Mouse (Mus musculus) forebrain, embryonic 13.5 days (tissue): ENCODE measurements around the gene Gucy1b1. TPM values are rescaled to one million over a fixed set of nuclear protein-coding genes. Genes with fewer than 3 reads are reported as not detected.
A peak's percentile ranks its signal among the peaks of the same experiment; 100 is the strongest.

Source experiments
- ATAC-seq: fragments of 200-750 bp; cut with Nextera tagmentation; 2 replicates; pipeline ENCODE4 v1.8.0; 2017
- H3K27ac ChIP-seq: fragments of 300-500 bp; sonication (generic); 2 replicates; pipeline ENCODE4 v1.5.1; 2015; ENCODE audit warnings: inconsistent platforms, mild to moderate bottlenecking, moderate library complexity
- H3K27me3 ChIP-seq: fragments of 300-500 bp; sonication (generic); 2 replicates; pipeline ENCODE4 v1.6.1; 2015; ENCODE audit warnings: mild to moderate bottlenecking, inconsistent platforms
- H3K36me3 ChIP-seq: fragments of 300-500 bp; sonication (generic); 2 replicates; pipeline ENCODE4 v1.6.1; 2015; ENCODE audit warnings: mild to moderate bottlenecking, inconsistent platforms; ENCODE audit not compliant: poor library complexity, severe bottlenecking
- H3K4me1 ChIP-seq: fragments of 300-500 bp; sonication (generic); 2 replicates; pipeline ENCODE4 v1.6.1; 2015; ENCODE audit warnings: inconsistent platforms
- H3K4me2 ChIP-seq: fragments of 300-500 bp; sonication (generic); 2 replicates; pipeline ENCODE4 v1.6.1; 2015; ENCODE audit warnings: inconsistent platforms, mild to moderate bottlenecking, moderate library complexity
- H3K4me3 ChIP-seq: fragments of 300-500 bp; sonication (generic); 2 replicates; pipeline ENCODE4 v1.5.1; 2015; ENCODE audit warnings: mild to moderate bottlenecking, inconsistent platforms
- H3K9ac ChIP-seq: fragments of 300-500 bp; sonication (generic); 2 replicates; pipeline ENCODE4 v1.6.1; 2015; ENCODE audit warnings: mild to moderate bottlenecking, inconsistent platforms
- H3K9me3 ChIP-seq: fragments of 300-500 bp; sonication (generic); replicated peaks from 2 replicates; pipeline ENCODE4 v1.6.1; 2016; ENCODE audit warnings: inconsistent platforms
- WGBS: fragments of 180-500 bp; shearing (Covaris S2); methylation state at CpG from one replicate; pipeline ENCODE4 v1.1.7; 2015; 5-methylcytosine and 5-hydroxymethylcytosine counted together
- polyA plus RNA-seq: library from polyadenylated mRNA; unstranded; fragments of >200 nt; fragmentation: Nextera tagmentation; extraction: Ambion mirVana; gene quantifications from 2 replicates; pipeline ENCODE4 v1.2.1, GENCODE M21; 2015

The Gucy1b1 gene
- polyA plus RNA-seq, 1 experiment from 2014 or later = 23.5 TPM

DNA sequence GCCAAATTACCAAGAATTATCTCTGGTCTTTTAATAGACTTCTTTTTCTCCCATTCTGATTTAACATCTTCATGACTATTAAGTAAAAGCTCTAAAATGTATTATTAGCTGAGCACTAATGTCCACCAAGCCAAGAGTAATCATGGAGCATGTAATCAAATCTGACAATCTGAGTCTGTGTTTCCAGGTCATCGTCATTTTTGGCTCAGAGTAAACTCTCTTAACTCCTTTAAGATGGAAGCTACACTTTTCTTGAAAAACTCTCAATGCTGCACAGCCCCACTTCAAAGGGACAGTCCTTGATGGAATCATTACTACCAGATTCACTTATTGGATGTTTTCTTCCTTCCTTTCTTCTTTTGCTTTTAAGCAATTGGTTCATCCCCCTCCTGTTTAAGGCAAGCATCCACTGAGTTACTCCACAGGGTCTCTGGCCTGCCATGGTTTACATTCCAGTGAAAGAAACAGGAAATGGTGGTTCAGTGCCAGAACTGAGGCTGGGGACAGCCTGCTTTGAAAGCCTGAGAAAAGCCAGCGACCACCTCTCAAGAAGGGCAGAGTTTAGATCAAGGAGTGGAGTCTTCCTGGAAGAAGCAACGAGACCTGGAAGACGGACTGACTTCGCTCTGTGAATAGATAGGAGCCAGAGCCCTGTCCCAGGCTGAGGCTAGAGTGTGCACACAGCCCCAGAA lies 20.1 kb downstream of the Gucy1b1 start:
- H3K36me3 ChIP-seq = no peaks in the 10 kb centered on the region
- H3K27ac ChIP-seq = no peak overlapping the region
- no peak overlapping the region for H3K4me2 ChIP-seq
- H3K9me3 ChIP-seq = no peaks in the 10 kb centered on the region
- no peak overlapping the region for H3K4me3 ChIP-seq
- no peaks in the 10 kb centered on the region for H3K4me1 ChIP-seq
- ATAC-seq = no peak
- no peak overlapping the region for H3K9ac ChIP-seq
- 78% methylated on average over 5 of the region's 5 CpGs for WGBS
- H3K27me3 ChIP-seq = no peaks in the 10 kb centered on the region

DNA sequence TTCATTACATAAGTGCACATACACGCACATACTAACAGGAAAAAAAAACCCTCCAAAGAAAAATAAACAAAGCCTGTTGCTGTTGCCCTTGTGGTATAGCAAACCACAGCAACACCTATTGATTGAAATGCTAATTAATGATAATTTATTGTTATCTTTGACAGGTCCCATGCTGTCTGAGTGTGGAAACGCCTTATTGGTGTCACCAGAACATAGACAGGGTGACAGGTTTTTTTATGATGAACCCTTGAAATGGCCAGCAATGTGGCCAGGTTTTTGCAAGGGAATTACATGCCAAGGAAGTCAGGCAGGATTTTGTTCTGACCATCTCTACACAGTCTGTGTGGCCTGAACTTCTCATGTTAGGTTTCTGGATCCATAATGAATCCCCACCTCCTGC lies 22.5 kb downstream of the Gucy1b1 start:
- Histone ChIP-seq H3K4me3 (no peak overlapping the region), H3K9ac (no peak overlapping the region), H3K27me3 (no peaks in the 10 kb centered on the region), H3K27ac (no peak overlapping the region), H3K4me2 (no peak overlapping the region), H3K9me3 (no peaks in the 10 kb centered on the region), H3K36me3 (no peaks in the 10 kb centered on the region), H3K4me1 (no peaks in the 10 kb centered on the region; the same call in none of the 2 replicates)
- WGBS = 60% methylated on average over 2 of the region's 2 CpGs
- peak; percentile 23; the same call in 1 of the 2 replicates for ATAC-seq

DNA sequence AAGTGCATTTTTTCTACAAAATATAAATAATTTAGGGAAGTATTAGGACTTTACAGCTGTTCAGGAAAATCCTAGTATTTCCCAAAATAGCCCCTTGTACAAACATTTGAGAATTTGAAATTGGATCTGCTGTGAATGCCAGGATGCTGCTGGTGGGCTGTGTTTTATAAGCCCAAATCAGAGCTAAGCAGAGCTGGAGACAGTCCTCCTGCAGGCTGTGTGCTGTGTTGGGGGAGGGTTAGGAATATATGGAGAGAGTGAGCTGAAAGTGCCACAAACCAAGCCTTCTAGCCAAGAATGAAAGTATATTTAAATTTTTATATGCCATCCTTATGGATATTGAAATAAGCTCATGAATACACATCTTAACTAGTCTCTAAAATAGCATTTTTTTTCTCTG lies 23.0 kb downstream of the Gucy1b1 start:
- Histone ChIP-seq H3K36me3 (no peaks in the 10 kb centered on the region), H3K4me1 (no peaks in the 10 kb centered on the region; the same call in none of the 2 replicates), H3K4me2 (no peak overlapping the region), H3K4me3 (no peak overlapping the region), H3K27ac (no peak overlapping the region), H3K27me3 (no peaks in the 10 kb centered on the region), H3K9ac (no peak overlapping the region), H3K9me3 (no peaks in the 10 kb centered on the region)
- peak; percentile 63; the same call in 1 of the 2 replicates for ATAC-seq

DNA sequence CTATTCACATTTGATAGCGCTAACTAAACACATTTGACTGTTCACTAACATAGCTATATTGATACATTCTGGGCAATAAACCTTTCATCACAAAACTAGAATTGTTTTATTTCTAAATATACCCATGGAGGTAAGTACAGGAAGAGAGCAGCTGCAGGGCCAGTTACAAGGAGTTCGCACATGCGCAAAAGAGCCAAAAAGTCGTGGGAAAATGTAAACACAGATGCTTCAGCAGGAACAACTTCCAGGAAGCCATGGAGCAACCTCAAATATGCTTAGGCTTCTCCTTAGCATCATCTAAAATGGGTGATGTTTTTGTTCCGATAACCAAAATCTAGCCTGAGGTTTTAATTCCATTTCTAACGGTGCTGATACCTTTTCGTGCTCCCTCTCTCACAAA lies 25.8 kb downstream of the Gucy1b1 start:
- ATAC-seq = no peak
- H3K4me1 ChIP-seq = no peaks in the 10 kb centered on the region; the same call in none of the 2 replicates
- H3K9me3 ChIP-seq = no peaks in the 10 kb centered on the region
- H3K4me2 ChIP-seq = no peak overlapping the region
- H3K36me3 ChIP-seq = peaks cover 3% of the 10 kb centered on the region; the same call in 1 of the 2 replicates
- H3K4me3 ChIP-seq = no peak overlapping the region
- H3K9ac ChIP-seq = no peak overlapping the region
- no peaks in the 10 kb centered on the region for H3K27me3 ChIP-seq
- no peak overlapping the region for H3K27ac ChIP-seq
- 52% methylated on average over 7 of the region's 7 CpGs for WGBS

DNA sequence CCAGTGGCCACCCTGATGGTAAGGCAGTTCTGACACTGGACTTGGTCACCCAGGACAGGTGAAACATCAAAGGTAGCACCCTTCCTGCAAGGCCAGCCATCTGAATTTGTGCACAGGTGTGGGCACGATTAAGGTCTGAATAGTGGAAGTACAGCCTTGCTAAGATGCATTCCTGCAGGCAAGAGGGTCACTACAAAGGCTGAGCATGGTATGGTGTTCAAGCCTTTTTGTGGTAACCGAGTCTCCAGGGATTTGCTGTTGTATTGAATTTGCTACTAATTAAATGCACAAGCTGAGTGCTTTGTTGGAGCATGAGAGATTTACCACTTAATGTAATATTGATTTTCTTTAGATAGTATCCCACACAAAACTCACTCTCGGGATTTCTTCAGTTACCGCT lies 26.4 kb downstream of the Gucy1b1 start:
- WGBS = 46% methylated on average over 4 of the region's 4 CpGs
- no peaks in the 10 kb centered on the region; the same call in none of the 2 replicates for H3K4me1 ChIP-seq
- no peak; the same call in 1 of the 2 replicates for ATAC-seq

DNA sequence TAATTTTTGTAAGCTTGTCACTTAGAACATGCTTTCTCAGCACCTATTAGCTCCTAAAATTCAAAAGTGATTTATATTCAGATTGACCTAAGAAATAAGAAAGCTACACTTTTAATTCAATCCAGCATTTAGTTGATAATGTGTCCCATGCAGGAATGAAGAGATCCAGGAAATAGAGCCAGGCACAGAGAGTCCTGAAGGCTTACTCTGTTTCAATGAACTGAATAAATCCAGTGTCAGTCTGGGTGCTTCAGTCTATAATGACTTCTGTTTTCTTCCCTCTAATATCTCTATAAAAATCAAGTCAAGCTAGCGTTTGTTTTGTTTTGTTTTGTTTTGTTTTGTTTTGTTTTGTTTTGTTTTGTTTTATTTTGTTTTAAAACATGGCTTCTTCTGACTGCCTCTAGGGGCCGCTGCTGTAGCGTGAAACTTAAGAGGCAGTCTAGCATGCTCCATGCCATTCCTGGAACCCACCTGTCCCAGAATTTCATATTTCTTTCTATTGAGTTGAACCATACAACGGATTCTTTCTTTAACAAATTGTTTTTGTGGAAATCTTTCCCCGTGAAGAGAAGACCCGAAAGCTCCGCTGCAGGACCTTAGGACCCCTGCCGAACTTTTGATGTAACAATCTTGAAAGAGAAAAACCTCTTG lies 27.3 kb downstream of the Gucy1b1 start:
- Histone ChIP-seq H3K4me2 (no peak overlapping the region), H3K9me3 (no peaks in the 10 kb centered on the region), H3K27ac (no peak overlapping the region), H3K9ac (no peak overlapping the region), H3K36me3 (peaks cover 3% of the 10 kb centered on the region; the same call in 1 of the 2 replicates), H3K27me3 (no peaks in the 10 kb centered on the region), H3K4me3 (no peak overlapping the region), H3K4me1 (no peaks in the 10 kb centered on the region; the same call in none of the 2 replicates)
- WGBS = 30% methylated on average over 8 of the region's 8 CpGs
- peak; percentile 82 for ATAC-seq

More for the DNA sequence above, 26.4 kb downstream of the Gucy1b1 start:
- H3K9ac ChIP-seq = no peak overlapping the region
- no peaks in the 10 kb centered on the region for H3K27me3 ChIP-seq
- H3K36me3 ChIP-seq = peaks cover 3% of the 10 kb centered on the region; the same call in 1 of the 2 replicates
- H3K4me3 ChIP-seq = no peak overlapping the region
- H3K9me3 ChIP-seq = no peaks in the 10 kb centered on the region
- no peak overlapping the region for H3K27ac ChIP-seq
- no peak overlapping the region for H3K4me2 ChIP-seq

DNA sequence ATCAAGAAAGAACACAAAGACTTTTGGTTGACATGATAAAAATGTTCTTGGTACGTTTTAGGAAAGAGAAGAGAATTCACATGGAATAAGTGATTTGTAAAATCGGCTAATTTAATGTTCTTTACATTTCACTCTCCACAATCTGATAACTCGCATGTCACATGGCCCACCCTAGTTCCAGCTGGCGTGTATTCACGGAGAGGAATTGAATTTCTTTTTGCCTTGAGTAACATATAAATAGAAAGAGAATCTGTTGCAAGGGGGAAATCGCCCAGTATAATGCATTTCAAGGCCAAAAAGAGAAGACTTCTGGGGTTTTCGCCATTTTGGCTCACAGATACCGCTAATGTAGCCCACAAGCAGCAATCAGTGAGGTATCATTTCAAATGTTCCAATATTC lies 28.4 kb downstream of the Gucy1b1 start:
- Histone ChIP-seq H3K9me3 (no peaks in the 10 kb centered on the region), H3K9ac (no peak overlapping the region), H3K4me2 (no peak overlapping the region), H3K4me3 (no peak overlapping the region), H3K27me3 (no peaks in the 10 kb centered on the region), H3K27ac (no peak overlapping the region), H3K4me1 (no peaks in the 10 kb centered on the region; the same call in none of the 2 replicates), H3K36me3 (peaks cover 3% of the 10 kb centered on the region; the same call in 1 of the 2 replicates)
- 90% methylated on average over 8 of the region's 8 CpGs for WGBS
- ATAC-seq = no peak

DNA sequence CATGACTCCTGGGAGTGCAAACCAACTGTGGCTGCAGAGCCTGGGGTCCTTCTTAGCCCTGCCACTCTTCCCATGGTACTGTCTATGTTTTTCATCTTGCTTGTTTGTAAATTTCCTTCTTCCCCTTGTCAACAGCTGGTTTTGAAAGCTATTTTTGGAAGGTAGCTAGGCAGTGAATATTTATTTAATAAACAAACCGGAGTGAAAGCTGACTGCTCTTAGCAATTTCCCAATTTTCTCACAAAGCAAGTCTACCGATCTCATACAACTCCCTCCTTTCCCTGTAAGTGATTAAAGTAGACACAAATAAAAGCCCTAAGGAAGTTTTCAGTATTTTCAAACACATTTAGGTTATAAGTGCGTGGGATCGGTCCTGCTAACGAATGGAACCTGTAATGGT lies 29.6 kb downstream of the Gucy1b1 start:
- H3K9me3 ChIP-seq = no peaks in the 10 kb centered on the region
- ATAC-seq = no peak
- H3K4me1 ChIP-seq = no peaks in the 10 kb centered on the region; the same call in none of the 2 replicates
- no peaks in the 10 kb centered on the region for H3K27me3 ChIP-seq
- H3K36me3 ChIP-seq = peaks cover 4% of the 10 kb centered on the region; the same call in 1 of the 2 replicates
- no peak overlapping the region for H3K4me2 ChIP-seq
- H3K9ac ChIP-seq = no peak overlapping the region
- 90% methylated on average over 5 of the region's 5 CpGs for WGBS
- H3K27ac ChIP-seq = no peak overlapping the region
- H3K4me3 ChIP-seq = no peak overlapping the region

DNA sequence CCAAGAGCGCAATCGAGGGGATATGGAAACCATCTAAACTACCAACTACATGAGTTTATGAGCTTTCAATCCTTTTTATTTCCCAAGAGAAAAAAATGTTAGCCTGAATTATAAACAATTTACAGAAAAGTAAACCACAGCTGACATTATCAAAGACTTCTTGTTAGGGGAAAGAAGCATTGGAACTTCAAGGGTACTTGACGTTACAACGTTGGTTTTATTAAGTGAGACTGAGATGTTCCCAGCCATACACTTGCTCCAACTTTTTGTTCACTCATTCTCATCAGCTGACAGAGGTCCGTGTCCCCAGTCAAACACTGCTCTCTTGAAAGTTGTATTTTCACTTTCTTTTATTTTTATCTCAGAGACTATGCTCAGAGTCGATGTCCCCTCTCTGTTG lies 30.8 kb downstream of the Gucy1b1 start:
- ATAC-seq = no peak

DNA sequence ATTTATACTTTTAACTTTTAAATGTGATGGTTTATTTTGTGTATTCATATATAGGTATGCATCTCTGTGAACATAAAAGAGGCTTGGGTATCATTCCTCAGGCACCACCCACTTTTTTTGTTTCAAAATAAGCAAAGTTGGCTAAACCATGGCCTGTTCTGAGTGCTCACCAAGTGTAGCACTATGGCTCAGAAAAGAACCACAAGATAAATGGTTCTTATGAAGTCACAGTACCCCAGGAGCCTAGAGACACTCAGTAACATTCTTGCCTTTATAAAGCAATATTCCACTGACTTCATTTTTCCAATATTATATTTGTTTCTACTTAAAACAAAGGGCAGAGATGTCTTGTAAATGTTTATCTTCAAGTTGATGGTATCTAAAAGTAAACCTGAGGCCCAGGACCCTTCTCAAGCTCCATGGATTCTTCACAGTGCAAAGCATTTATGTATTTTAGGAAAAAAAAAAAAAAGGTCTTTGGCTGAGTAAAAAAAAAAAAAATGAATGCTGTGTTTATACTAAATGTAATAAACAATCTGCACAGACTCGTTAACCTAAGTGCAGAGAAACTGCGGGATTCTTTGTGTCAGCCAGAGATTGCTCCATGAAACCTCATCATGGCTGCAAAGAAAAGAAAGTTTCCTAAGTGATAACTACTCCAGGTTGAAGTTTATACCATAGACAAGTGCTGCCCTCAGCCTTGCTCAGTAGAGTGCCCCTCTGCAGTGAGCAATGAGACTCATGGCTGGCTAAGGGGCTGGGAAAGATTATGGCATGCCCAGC lies 38.0 kb downstream of the Gucy1b1 start:
- WGBS = 79% methylated on average over 2 of the region's 2 CpGs
- no peak for ATAC-seq
- H3K4me2 ChIP-seq = no peak overlapping the region

More for the DNA sequence above, 30.8 kb downstream of the Gucy1b1 start:
- peaks cover 11% of the 10 kb centered on the region for H3K36me3 ChIP-seq
- no peak overlapping the region for H3K4me3 ChIP-seq
- no peaks in the 10 kb centered on the region; the same call in 1 of the 2 replicates for H3K4me1 ChIP-seq
- WGBS = 85% methylated on average over 6 of the region's 6 CpGs
- H3K9me3 ChIP-seq = no peaks in the 10 kb centered on the region
- H3K27me3 ChIP-seq = no peaks in the 10 kb centered on the region
- H3K9ac ChIP-seq = no peak overlapping the region
- no peak overlapping the region for H3K27ac ChIP-seq
- no peak overlapping the region for H3K4me2 ChIP-seq

DNA sequence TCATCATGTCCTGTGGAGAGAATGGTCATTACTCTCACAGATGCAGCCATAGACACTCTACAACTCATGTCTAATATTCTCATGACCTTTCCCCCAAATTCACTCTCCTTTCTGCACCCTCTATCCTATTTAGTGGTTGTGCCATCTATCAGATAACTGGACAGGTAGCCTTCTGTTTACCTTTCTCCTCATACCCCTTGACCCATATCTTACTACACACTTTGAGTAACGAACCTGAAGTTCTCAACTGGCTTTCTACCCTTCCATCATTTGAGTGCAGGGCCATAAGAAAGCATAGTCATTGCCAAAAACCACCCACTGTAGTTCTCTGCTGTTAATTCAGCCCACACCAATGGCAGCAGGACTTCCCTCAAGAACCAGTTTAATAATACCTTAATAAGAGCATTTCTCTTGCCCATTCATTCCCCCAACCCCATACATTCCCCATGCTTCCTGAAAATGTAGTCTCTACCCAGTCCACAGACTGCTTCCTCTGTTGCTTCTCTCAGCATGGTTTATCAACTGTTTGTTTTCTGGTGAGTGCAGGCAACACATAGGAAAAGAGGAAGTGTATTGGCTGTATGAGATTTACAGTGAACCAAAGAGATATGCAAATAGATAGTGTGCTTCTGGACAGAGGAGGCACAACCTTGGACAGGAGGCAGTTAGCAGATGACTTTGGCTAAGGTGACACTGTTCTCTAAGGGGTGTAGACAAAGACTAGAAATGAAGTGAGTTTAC lies 44.3 kb downstream of the Gucy1b1 start:
- H3K36me3 ChIP-seq = 0 out of 2 replicates have a peak, but pooled peaks cover 6% of the 10 kb centered on the region
- no peak overlapping the region for H3K27ac ChIP-seq
- no peak overlapping the region for H3K4me2 ChIP-seq
- no peak for ATAC-seq
- no peak overlapping the region for H3K9ac ChIP-seq
- WGBS = 76% methylated on average over 1 of the region's 1 CpGs
- no peaks in the 10 kb centered on the region for H3K9me3 ChIP-seq
- no peak overlapping the region for H3K4me3 ChIP-seq
- no peaks in the 10 kb centered on the region for H3K4me1 ChIP-seq
- H3K27me3 ChIP-seq = no peaks in the 10 kb centered on the region

More for the DNA sequence above, 38.0 kb downstream of the Gucy1b1 start:
- no peak overlapping the region for H3K27ac ChIP-seq
- peaks cover 22% of the 10 kb centered on the region for H3K36me3 ChIP-seq
- no peaks in the 10 kb centered on the region for H3K4me1 ChIP-seq
- H3K9me3 ChIP-seq = no peaks in the 10 kb centered on the region
- no peaks in the 10 kb centered on the region for H3K27me3 ChIP-seq
- H3K9ac ChIP-seq = no peak overlapping the region
- no peak overlapping the region for H3K4me3 ChIP-seq
